Mouse (Mus musculus): ENCODE measurements around the gene Ddx6.

GRCm38 (mm10) chr9:44579392-44579791 is 25.3 kb upstream of the Ddx6 start:
- TF ChIP-seq POLR2A (IDR thresholded peaks at IDR 0.05; ENCODE audit: insufficient read depth, low read depth, low read length) (no peak), CTCF (IDR thresholded peaks at IDR 0.05; ENCODE audit: insufficient read depth, low read depth, low read length) (no peak)
